Mouse (Mus musculus): Measurements from ENCODE around the gene 2810459M11Rik.

- TF ChIP-seq EP300 (IDR thresholded peaks at IDR 0.05; ENCODE audit: low read depth) (no peak), CTCF (IDR thresholded peaks at IDR 0.05; ENCODE audit: low read depth) (no peak)
These were observed 59.4 kb downstream of the 2810459M11Rik start for GRCm38 (mm10) chr1:86105054-86105453.

All from liver, embryonic 14.5 days (tissue).